Mouse (Mus musculus): Measurements from ENCODE around the gene Cptp. TPM values are rescaled to one million over a fixed set of nuclear protein-coding genes. Genes with fewer than 3 reads are reported as not detected.

The Cptp gene
- polyA plus RNA-seq, 1 experiment from 2014 or later: 8.1 TPM

DNA sequence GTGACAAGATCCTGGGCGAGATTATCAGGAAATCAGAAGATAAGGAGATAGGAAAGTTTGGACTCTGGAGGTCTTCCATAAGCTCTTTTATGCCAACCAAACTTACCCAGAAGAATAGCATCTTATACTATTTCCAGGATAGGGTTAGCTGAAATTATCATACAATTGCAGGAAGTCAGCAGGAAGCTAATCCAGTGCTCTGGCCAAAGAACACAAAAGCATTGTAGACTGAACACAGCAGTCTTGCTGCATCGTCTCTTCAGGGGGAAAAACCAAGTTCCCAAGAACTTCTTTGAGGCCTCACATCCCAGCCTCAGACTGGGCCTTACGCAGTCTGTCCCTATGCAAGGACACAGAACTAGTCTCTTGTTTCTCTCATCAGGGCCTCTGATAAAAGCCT, 14.3 kb upstream of the Cptp start:
- ATAC-seq (peak; percentile 40; the same call in 1 of the 2 replicates), DNase-seq (no peak)
- no peak overlapping the region for H3K4me3 ChIP-seq (ENCODE audit: low read depth, low read length)
- no peaks in the 10 kb centered on the region for H3K9me3 ChIP-seq (ENCODE audit: low read length)
- TF ChIP-seq CTCF (IDR thresholded peaks at IDR 0.05; ENCODE audit: low read depth) (no peak), EP300 (IDR thresholded peaks at IDR 0.05; ENCODE audit: low read depth) (no peak)
- peaks cover 34% of the 10 kb centered on the region for H3K36me3 ChIP-seq (replicated peaks; ENCODE audit: insufficient read depth, low read length)
- no peak overlapping the region for H3K4me2 ChIP-seq (ENCODE audit: low read depth, low read length)
- no peak overlapping the region for H3K9ac ChIP-seq (replicated peaks)
- H3K27me3 ChIP-seq (ENCODE audit: insufficient read depth, low read length): no peaks in the 10 kb centered on the region
- H3K27ac ChIP-seq (ENCODE audit: low read depth): no peak overlapping the region
- 76% methylated on average over 3 of the region's 3 CpGs for WGBS (ENCODE audit: insufficient replicate concordance)
- no peaks in the 10 kb centered on the region for H3K4me1 ChIP-seq (ENCODE audit: insufficient read depth)

DNA sequence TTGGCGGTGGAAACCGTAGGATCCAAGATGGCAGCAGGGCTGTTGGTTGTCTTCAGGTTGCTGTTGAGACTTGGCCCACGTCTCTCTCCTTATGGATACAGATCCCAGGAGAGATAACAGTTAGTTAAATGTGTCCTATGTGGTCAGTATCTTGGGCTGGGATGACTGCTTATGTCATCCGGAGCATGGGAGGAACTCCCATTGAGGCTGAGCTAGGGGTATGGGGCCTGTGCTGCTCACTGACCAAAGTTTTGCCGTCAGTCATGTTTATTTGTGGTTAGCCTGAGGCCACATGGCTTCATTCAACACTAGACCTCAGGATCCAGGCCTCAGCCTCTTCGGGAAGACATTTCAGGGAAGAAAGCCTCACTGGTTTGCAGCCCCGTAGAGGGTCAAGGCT, 2.2 kb upstream of the Cptp start:
- TF ChIP-seq CTCF (IDR thresholded peaks at IDR 0.05; ENCODE audit: low read depth): no peak
- no peak for TF ChIP-seq EP300 (IDR thresholded peaks at IDR 0.05; ENCODE audit: low read depth)
- no peak for ATAC-seq
- Histone ChIP-seq H3K27ac (ENCODE audit: low read depth) (no peak overlapping the region), H3K4me2 (ENCODE audit: low read depth, low read length) (no peak overlapping the region), H3K9ac (replicated peaks) (no peak overlapping the region), H3K9me3 (ENCODE audit: low read length) (no peaks in the 10 kb centered on the region), H3K4me3 (ENCODE audit: low read depth, low read length) (no peak overlapping the region), H3K4me1 (ENCODE audit: insufficient read depth) (peaks cover 21% of the 10 kb centered on the region), H3K27me3 (ENCODE audit: insufficient read depth, low read length) (no peaks in the 10 kb centered on the region), H3K36me3 (replicated peaks; ENCODE audit: insufficient read depth, low read length) (peaks cover 32% of the 10 kb centered on the region)
- whole genome bisulfite sequencing (ENCODE audit: insufficient replicate concordance): 77% methylated on average over 7 of the region's 7 CpGs
- no peak for DNase-seq

DNA sequence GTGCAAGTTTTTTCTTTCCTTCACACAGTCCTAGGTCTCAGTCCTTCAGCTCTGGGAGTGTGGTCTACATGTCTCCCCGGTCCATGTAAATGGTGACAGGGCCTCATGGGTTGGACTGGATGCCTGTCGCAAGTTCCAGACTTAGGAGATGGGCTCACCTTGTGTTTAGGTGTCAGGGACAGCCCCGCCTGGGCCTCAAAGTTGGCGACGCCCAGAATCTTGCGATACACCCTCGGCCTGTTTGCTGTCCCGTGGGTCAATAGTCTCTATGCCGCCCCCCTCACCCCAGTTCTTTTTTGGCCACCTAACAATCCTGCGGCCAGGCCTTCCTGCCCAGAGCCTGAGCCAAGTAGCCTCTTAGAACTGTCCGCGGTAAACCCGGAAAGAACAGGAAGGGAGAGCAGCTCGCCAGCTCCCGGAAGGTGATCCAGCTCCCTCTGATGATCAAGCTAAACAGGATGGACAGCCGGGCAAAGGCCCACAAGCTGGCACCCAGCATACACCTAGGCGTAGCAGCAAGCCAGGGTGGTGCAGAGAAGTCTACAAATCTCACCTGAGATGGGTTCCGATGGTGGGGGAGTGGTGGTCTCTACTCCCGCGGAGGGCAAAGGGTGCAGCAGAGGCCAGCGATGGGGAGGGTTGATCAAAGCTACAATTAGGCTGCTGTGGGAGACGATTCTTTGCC, 484 bp downstream of the Cptp start:
- no peak for DNase-seq
- peak overlapping the region; percentile 88 for H3K9ac ChIP-seq (replicated peaks)
- H3K27me3 ChIP-seq (ENCODE audit: insufficient read depth, low read length): no peaks in the 10 kb centered on the region
- H3K27ac ChIP-seq (ENCODE audit: low read depth): peak overlapping the region; percentile 72
- peaks cover 28% of the 10 kb centered on the region for H3K36me3 ChIP-seq (replicated peaks; ENCODE audit: insufficient read depth, low read length)
- H3K4me3 ChIP-seq (ENCODE audit: low read depth, low read length): peak overlapping the region; percentile 87
- no peaks in the 10 kb centered on the region for H3K9me3 ChIP-seq (ENCODE audit: low read length)
- H3K4me2 ChIP-seq (ENCODE audit: low read depth, low read length): peak overlapping the region; percentile 99
- ATAC-seq: peak; percentile 50
- TF ChIP-seq EP300 (IDR thresholded peaks at IDR 0.05; ENCODE audit: low read depth) (no peak), CTCF (IDR thresholded peaks at IDR 0.05; ENCODE audit: low read depth) (no peak)
- H3K4me1 ChIP-seq (ENCODE audit: insufficient read depth): peaks cover 21% of the 10 kb centered on the region
- WGBS (ENCODE audit: insufficient replicate concordance): 6% methylated on average over 22 of the region's 22 CpGs

- Histone ChIP-seq H3K4me3 (ENCODE audit: low read depth, low read length) (no peak within 1 kb of the TSS), H3K27ac (ENCODE audit: low read depth) (no peak within 1 kb of the TSS), H3K4me1 (ENCODE audit: insufficient read depth) (peaks cover 2% of the 10 kb centered on the region), H3K9ac (replicated peaks) (no peak within 1 kb of the TSS), H3K9me3 (ENCODE audit: low read length) (no peaks in the 10 kb centered on the region), H3K36me3 (replicated peaks; ENCODE audit: insufficient read depth, low read length) (peaks cover 33% of the 10 kb centered on the region), H3K27me3 (ENCODE audit: insufficient read depth, low read length) (no peaks in the 10 kb centered on the region), H3K4me2 (ENCODE audit: low read depth, low read length) (no peak within 1 kb of the TSS)
- no peak for DNase-seq
- no peak for TF ChIP-seq EP300 (IDR thresholded peaks at IDR 0.05; ENCODE audit: low read depth)
- TF ChIP-seq CTCF (IDR thresholded peaks at IDR 0.05; ENCODE audit: low read depth): no peak
- no peak for ATAC-seq
- WGBS (ENCODE audit: insufficient replicate concordance): 74% methylated on average over 5 of the region's 5 CpGs
Observed at GRCm38 (mm10) chr4:155863001-155863400, 6.2 kb downstream of the Cptp start, which contains the start of gene Tas1r3. Gene Tas1r3 (minus strand): TSS chr4:155863362.

DNA sequence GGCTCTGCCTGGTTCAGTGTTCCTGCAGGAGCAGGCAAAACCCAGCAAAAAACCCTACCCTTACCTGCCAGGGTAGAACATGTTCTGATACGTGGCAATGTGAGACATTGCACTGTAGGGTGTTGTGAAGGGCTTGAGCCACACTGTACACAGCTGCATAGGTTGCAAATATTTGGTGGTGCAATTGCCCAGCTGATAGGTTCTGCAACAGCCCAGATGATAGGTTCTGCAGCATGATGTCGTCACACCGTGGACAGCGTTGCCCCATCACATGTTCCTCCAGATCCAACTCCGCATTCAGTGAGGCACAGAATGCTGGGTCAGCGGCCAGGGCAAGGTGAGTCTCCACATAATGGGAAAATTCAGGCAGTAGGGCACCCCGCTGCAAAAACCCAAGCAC, 7.5 kb downstream of the Cptp start:
- H3K4me2 ChIP-seq (ENCODE audit: low read depth, low read length): no peak overlapping the region
- H3K27me3 ChIP-seq (ENCODE audit: insufficient read depth, low read length): no peaks in the 10 kb centered on the region
- DNase-seq (no peak), ATAC-seq (peak; percentile 62)
- H3K4me1 ChIP-seq (ENCODE audit: insufficient read depth): no peaks in the 10 kb centered on the region
- no peak overlapping the region for H3K9ac ChIP-seq (replicated peaks)
- no peak overlapping the region for H3K4me3 ChIP-seq (ENCODE audit: low read depth, low read length)
- 75% methylated on average over 7 of the region's 7 CpGs for WGBS (ENCODE audit: insufficient replicate concordance)
- H3K9me3 ChIP-seq (ENCODE audit: low read length): no peaks in the 10 kb centered on the region
- no peak overlapping the region for H3K27ac ChIP-seq (ENCODE audit: low read depth)
- TF ChIP-seq EP300 (IDR thresholded peaks at IDR 0.05; ENCODE audit: low read depth): no peak
- TF ChIP-seq CTCF (IDR thresholded peaks at IDR 0.05; ENCODE audit: low read depth): no peak
- H3K36me3 ChIP-seq (replicated peaks; ENCODE audit: insufficient read depth, low read length): peaks cover 35% of the 10 kb centered on the region

- peak; percentile 80 for DNase-seq
Observed at GRCm38 (mm10) chr4:155859318-155859717, 9.9 kb downstream of the Cptp start.

More at GRCm38 (mm10) chr4:155859318-155859717, 9.9 kb downstream of the Cptp start:
- Histone ChIP-seq H3K4me1 (ENCODE audit: insufficient read depth) (no peaks in the 10 kb centered on the region), H3K36me3 (replicated peaks; ENCODE audit: insufficient read depth, low read length) (peaks cover 40% of the 10 kb centered on the region), H3K4me3 (ENCODE audit: low read depth, low read length) (no peak overlapping the region), H3K4me2 (ENCODE audit: low read depth, low read length) (no peak overlapping the region), H3K27ac (ENCODE audit: low read depth) (no peak overlapping the region), H3K9me3 (ENCODE audit: low read length) (no peaks in the 10 kb centered on the region), H3K9ac (replicated peaks) (no peak overlapping the region), H3K27me3 (ENCODE audit: insufficient read depth, low read length) (no peaks in the 10 kb centered on the region)
- ATAC-seq: peak; percentile 43
- 29% methylated on average over 13 of the region's 13 CpGs for WGBS (ENCODE audit: insufficient replicate concordance)
- TF ChIP-seq CTCF (IDR thresholded peaks at IDR 0.05; ENCODE audit: low read depth) (no peak), EP300 (IDR thresholded peaks at IDR 0.05; ENCODE audit: low read depth) (no peak)

Measured in liver, postnatal 0 days (tissue).